Mouse (Mus musculus) heart, embryonic 15.5 days (tissue): ENCODE results near the gene Vmn2r120. TPM values are rescaled to one million over a fixed set of nuclear protein-coding genes. Genes with fewer than 3 reads are reported as not detected.
"Not testable (repeated sequence)": the region's sequence is repeated elsewhere in the genome, so short reads cannot be mapped to it uniquely, and the experiment has no call there.

Experiments used
- ATAC-seq: fragments of 200-750 bp; cut with Nextera tagmentation; replicated peaks from 2 replicates; pipeline ENCODE4 v1.8.0; 2017; ENCODE audit warnings: low read depth, moderate TSS enrichment; ENCODE audit not compliant: insufficient number of reproducible peaks, insufficient read depth, low FRiP score
- H3K27ac ChIP-seq: fragments of 300-500 bp; sonication (generic); 2 replicates; pipeline ENCODE4 v1.5.1; 2015; ENCODE audit warnings: mild to moderate bottlenecking, inconsistent platforms
- H3K27me3 ChIP-seq: fragments of 300-500 bp; sonication (generic); 2 replicates; pipeline ENCODE4 v1.6.1; 2015; ENCODE audit warnings: inconsistent platforms
- H3K36me3 ChIP-seq: fragments of 300-500 bp; sonication (generic); 2 replicates; pipeline ENCODE4 v1.6.1; 2015; ENCODE audit warnings: mild to moderate bottlenecking, inconsistent platforms
- H3K4me1 ChIP-seq: fragments of 300-500 bp; sonication (generic); replicated peaks from 2 replicates; pipeline ENCODE4 v1.6.1; 2015; ENCODE audit warnings: inconsistent platforms
- H3K4me2 ChIP-seq: fragments of 300-500 bp; sonication (generic); 2 replicates; pipeline ENCODE4 v1.6.1; 2015; ENCODE audit warnings: inconsistent platforms, mild to moderate bottlenecking, moderate library complexity
- H3K4me3 ChIP-seq: fragments of 300-500 bp; sonication (generic); 2 replicates; pipeline ENCODE4 v1.5.1; 2015; ENCODE audit warnings: mild to moderate bottlenecking, inconsistent platforms
- H3K9ac ChIP-seq: fragments of 300-500 bp; sonication (generic); 2 replicates; pipeline ENCODE4 v1.6.1; 2015; ENCODE audit warnings: mild to moderate bottlenecking, inconsistent platforms
- H3K9me3 ChIP-seq: fragments of 300-500 bp; sonication (generic); replicated peaks from 2 replicates; pipeline ENCODE4 v1.6.1; 2016; ENCODE audit warnings: inconsistent platforms
- WGBS: fragments of 180-500 bp; shearing (Covaris S2); methylation state at CpG from one replicate; pipeline ENCODE4 v1.1.7; 2015; ENCODE audit warnings: mixed read lengths; 5-methylcytosine and 5-hydroxymethylcytosine counted together
- polyA plus RNA-seq: library from polyadenylated mRNA; unstranded; fragments of >200 nt; fragmentation: Nextera tagmentation; extraction: Ambion mirVana; gene quantifications from 2 replicates; pipeline ENCODE4 v1.2.1, GENCODE M21; 2015

The Vmn2r120 gene
- polyA plus RNA-seq = not detected in 2 replicates

DNA sequence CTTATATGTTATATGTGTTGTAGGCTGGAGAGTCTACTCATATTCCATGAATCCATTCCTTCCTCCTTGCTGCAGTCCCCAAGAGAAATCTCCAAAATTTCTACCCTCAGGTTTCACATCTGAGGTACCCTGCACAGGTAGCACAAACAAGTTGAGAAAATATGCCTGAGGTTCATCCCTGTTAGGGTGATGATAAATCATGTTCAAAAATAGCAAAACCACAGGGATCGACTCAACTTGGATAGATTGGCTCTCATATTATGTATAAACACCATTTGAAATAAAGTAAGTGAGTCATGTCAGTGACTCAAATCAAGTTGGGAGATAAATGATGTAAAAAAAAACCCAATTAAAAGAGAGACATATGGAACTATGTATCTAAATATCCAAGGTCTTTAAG is at the start of gene Vmn2r120:
Gene Vmn2r120 (minus strand): TSS at position 101 of the 400 bp plus-strand sequence.
- Histone ChIP-seq H3K36me3 (no peaks in the 10 kb centered on the region), H3K9ac (no peak within 1 kb of the TSS), H3K4me3 (no peak within 1 kb of the TSS), H3K27ac (no peak within 1 kb of the TSS), H3K4me1 (no peaks in the 10 kb centered on the region), H3K27me3 (no peaks in the 10 kb centered on the region), H3K4me2 (no peak within 1 kb of the TSS), H3K9me3 (no peaks in the 10 kb centered on the region)
- no peak for ATAC-seq
- WGBS = 73% methylated on average over 1 of the region's 1 CpGs

DNA sequence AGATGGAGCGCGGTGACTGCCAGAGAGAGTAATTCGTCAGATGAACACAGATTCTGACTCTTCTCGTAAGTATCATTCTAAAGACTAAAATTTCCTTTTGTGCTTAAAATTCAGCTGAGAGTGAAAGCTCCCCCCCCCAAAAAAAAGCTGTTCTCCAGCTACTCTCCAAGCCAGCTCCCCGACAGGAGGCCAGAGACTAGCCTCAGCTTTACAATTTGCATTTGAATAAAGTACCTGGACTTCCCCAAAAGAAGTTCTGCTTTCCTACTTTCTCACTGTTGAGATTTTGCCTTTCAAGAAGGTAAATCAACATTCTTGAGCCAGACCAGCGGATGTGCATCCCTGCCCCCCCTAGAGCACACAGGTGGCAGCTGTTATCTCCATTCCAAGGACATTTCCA is 42.0 kb upstream of the Vmn2r120 start:
- H3K9me3 ChIP-seq, ATAC-seq, H3K4me3 ChIP-seq, H3K27me3 ChIP-seq, H3K4me2 ChIP-seq, H3K27ac ChIP-seq, H3K9ac ChIP-seq, H3K4me1 ChIP-seq, H3K36me3 ChIP-seq: not testable (repeated sequence)
- WGBS = 75% methylated on average over 6 of the region's 6 CpGs

DNA sequence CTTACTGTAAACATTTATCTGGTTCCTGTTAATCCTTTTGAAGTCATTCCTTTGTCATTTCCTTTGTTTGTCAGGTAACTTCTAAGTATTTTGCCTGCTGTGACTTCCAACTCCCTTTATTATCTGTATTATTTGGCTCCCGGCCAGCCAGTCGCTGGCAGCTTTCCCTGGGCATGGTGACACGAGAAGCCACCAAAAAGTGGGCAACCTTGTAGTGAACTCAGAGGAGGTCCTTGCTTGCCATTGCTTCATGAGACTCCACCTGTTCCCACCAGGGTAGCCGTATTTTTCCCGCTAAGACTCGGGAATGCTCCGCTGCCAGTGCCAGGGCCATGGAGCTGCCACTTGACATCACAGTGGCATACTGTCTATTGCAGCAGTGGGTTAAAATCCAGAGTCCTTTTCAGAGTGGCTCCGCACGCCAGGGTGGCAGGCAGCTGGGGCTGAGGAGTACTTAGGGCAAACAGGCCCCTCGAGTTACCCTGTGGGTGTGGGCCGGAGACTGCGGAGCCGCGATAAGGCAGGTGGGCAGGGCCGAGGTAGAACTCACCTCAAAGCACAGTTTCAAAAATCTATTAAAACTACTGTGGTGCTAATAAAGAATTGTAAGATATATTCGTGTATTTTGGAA is 28.9 kb upstream of the Vmn2r120 start:
- Histone ChIP-seq H3K27me3 (no peaks in the 10 kb centered on the region), H3K9ac (no peak overlapping the region), H3K27ac (no peak overlapping the region), H3K4me1 (no peaks in the 10 kb centered on the region), H3K4me3 (no peak overlapping the region), H3K4me2 (no peak overlapping the region), H3K9me3 (no peaks in the 10 kb centered on the region), H3K36me3 (no peaks in the 10 kb centered on the region)
- no peak for ATAC-seq
- 70% methylated on average over 16 of the region's 16 CpGs for whole genome bisulfite sequencing

Other genes starting within 250 kb of the Vmn2r120 start
- 3.6 and 5.7 TPM in 2 replicates for gene Adgre1, start 186.8 kb downstream of the Vmn2r120 start, polyA plus RNA-seq
- gene Gm21834, start 196.7 kb upstream of the Vmn2r120 start, polyA plus RNA-seq = not detected in 2 replicates
- gene Cntnap5c, start 224.1 kb upstream of the Vmn2r120 start, polyA plus RNA-seq = not detected in 2 replicates